Mouse (Mus musculus): ENCODE data around the gene Slc7a11.

DNA sequence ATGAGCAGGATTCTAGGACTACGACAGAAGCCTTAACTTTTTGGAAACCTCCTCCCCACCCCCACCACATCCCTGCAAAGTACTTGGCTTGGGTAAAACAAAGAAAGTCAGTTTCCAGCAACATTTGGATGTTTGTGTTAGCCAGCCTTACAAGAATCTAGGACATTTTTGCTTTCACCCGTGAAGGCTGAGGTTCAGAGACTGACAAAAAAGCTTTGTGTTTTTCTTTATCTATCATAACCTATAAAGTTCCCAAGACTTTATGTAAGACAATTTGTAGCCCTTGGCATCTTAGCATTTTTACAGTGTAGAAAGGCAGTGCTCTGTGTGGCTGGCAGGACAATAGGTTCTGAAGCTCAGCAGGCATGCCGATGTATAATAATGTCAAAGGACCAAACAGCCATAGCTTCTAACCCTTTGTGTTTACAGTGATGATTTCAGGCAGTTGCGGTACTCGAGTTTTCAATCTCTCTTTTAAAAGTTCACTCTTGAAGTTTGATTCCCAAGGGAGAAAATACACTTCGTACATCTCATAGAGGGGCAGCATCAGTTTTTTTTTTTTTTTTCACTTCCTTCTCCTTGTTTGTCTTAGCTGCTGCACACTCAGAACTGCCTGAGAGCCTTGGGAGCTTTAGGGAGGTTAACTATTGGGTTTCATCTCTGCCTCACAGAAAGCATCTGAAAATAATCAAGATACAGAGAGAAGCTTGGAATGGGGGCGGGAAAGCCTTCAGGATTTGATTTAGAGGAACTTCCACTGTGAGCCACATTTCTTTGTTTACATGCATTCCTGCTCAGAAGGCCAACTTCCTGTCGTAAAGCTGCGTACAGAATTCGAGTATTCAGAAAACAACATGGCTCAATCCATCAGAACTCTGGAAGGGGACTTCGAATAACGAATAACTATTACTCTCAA lies 534.7 kb downstream of the Slc7a11 start:
- TF ChIP-seq CTCF (IDR thresholded peaks at IDR 0.05; ENCODE audit: insufficient read depth, low read depth, low read length) (no peak), POLR2A (IDR thresholded peaks at IDR 0.05; ENCODE audit: insufficient read depth, low read depth, low read length) (no peak)
